Mouse (Mus musculus): ENCODE data around the gene Tbl1x. TPM values are rescaled to one million over a fixed set of nuclear protein-coding genes. Genes with fewer than 3 reads are reported as not detected.

Gene Tbl1x
- total and polyA plus RNA-seq, 3 experiments = 22.0 to 65.2 (median 27.0) TPM

DNA sequence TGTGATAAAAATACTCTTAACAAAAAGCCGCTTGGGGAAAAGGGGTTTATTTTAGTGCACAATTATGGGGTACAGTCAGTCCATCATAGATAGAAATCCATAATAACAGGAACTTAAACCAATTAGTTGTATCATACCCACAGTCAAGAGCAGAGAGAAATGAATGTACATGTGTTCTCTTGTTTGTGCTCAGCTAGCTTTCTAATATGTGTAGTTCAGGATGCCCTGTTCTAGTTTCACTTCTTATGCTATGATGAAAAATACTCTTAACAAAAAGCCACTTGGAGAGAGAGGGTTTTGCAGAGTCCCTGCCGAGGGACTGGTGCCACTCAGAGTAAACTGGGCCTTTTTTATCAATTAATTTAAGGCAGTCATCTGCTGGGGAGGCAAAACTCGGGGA, 101.1 kb downstream of the Tbl1x start:
- in situ Hi-C loops (cut with MboI; ENCODE audit: low pct_ligation_motif_present, low pct_unique_long_range_greater_than_20kb, low sequenced_read_pairs) (no loop called here), dilution Hi-C loops (cut with MboI; ENCODE audit: extremely low pct_ligation_motif_present, extremely low pct_unique_long_range_greater_than_20kb, low sequenced_read_pairs) (no loop called here)
- Histone ChIP-seq H3K9ac (ENCODE audit: insufficient read depth, low read depth) (no peak overlapping the region), H3K4me3 (replicated peaks in 1 of 3; ENCODE audit: low read depth in 2 of 3, low read length in 2 of 3, poor library complexity in 1 of 3) (no peak overlapping the region), H3K36me3 (replicated peaks in 1 of 2; ENCODE audit: control insufficient read depth in 1 of 2, insufficient read depth in 1 of 2, low read length in 1 of 2) (no peaks in the 10 kb centered on the region), H3K9me3 (replicated peaks; ENCODE audit: low read length) (no peaks in the 10 kb centered on the region), H3K4me2 (ENCODE audit: insufficient read depth, low read depth, poor library complexity, severe bottlenecking) (no peak overlapping the region), H3K79me2 (replicated peaks; ENCODE audit: control insufficient read depth, extremely low read depth, insufficient read depth, poor library complexity, severe bottlenecking) (0 out of 2 replicates have a peak, but pooled peaks cover 2% of the 10 kb centered on the region), H3K27ac (ENCODE audit: insufficient read depth, low read depth) (no peak overlapping the region), H3K27me3 (replicated peaks) (no peaks in the 10 kb centered on the region), H3K4me1 (ENCODE audit: control insufficient read depth in 1 of 2, insufficient read depth in 2 of 2) (peaks cover 3 to 27% of the 10 kb centered on the region in 2 experiments; a peak in 2 of 4 replicates)
- peak; percentile 17 for DNase-seq (ENCODE audit: extremely low read depth)
- TF ChIP-seq IRF4 (IDR thresholded peaks at IDR 0.05; ENCODE audit: low read depth, low read length) = peak; percentile 58
- TF ChIP-seq JUND (conservative IDR thresholded peaks at IDR 0.05; ENCODE audit: low read depth, low read length) = peak; percentile 37; the same call in 1 of the 2 replicates
- TF ChIP-seq EP300 (IDR thresholded peaks at IDR 0.05; ENCODE audit: low read length) = peak; percentile 51
- no peak for TF ChIP-seq ZC3H11A (IDR thresholded peaks at IDR 0.05; ENCODE audit: low read depth, low read length)

GRCm38 (mm10) chrX:77613041-77613440, 102.2 kb downstream of the Tbl1x start:
- Histone ChIP-seq H3K79me2 (replicated peaks; ENCODE audit: control insufficient read depth, extremely low read depth, insufficient read depth, poor library complexity, severe bottlenecking) (peaks cover 2% of the 10 kb centered on the region; the same call in 1 of the 2 replicates), H3K9me3 (replicated peaks; ENCODE audit: low read length) (no peaks in the 10 kb centered on the region), H3K9ac (ENCODE audit: insufficient read depth, low read depth) (no peak overlapping the region), H3K27me3 (replicated peaks) (no peaks in the 10 kb centered on the region), H3K4me3 (replicated peaks in 1 of 3; ENCODE audit: low read depth in 2 of 3, low read length in 2 of 3, poor library complexity in 1 of 3) (no peak overlapping the region), H3K4me1 (ENCODE audit: control insufficient read depth in 1 of 2, insufficient read depth in 2 of 2) (peaks cover 3 to 27% of the 10 kb centered on the region in 2 experiments; a peak in 2 of 4 replicates), H3K4me2 (ENCODE audit: insufficient read depth, low read depth, poor library complexity, severe bottlenecking) (no peak overlapping the region), H3K36me3 (replicated peaks in 1 of 2; ENCODE audit: control insufficient read depth in 1 of 2, insufficient read depth in 1 of 2, low read length in 1 of 2) (no peaks in the 10 kb centered on the region), H3K27ac (ENCODE audit: insufficient read depth, low read depth) (no peak overlapping the region)
- dilution Hi-C loops (cut with MboI; ENCODE audit: extremely low pct_ligation_motif_present, extremely low pct_unique_long_range_greater_than_20kb, low sequenced_read_pairs) (no loop called here), in situ Hi-C loops (cut with MboI; ENCODE audit: low pct_ligation_motif_present, low pct_unique_long_range_greater_than_20kb, low sequenced_read_pairs) (no loop called here)
- no peak for TF ChIP-seq USF2 (conservative IDR thresholded peaks at IDR 0.05; ENCODE audit: low read depth, low read length)
- no peak for TF ChIP-seq JUN (IDR thresholded peaks at IDR 0.05; ENCODE audit: insufficient read depth, low read depth, low read length)
- TF ChIP-seq KAT2A (IDR thresholded peaks at IDR 0.05; ENCODE audit: insufficient replicate concordance, low read length) = no peak
- TF ChIP-seq MYC (IDR thresholded peaks at IDR 0.05; ENCODE audit: low read depth, low read length) = no peak
- no peak for DNase-seq (ENCODE audit: extremely low read depth)

DNA sequence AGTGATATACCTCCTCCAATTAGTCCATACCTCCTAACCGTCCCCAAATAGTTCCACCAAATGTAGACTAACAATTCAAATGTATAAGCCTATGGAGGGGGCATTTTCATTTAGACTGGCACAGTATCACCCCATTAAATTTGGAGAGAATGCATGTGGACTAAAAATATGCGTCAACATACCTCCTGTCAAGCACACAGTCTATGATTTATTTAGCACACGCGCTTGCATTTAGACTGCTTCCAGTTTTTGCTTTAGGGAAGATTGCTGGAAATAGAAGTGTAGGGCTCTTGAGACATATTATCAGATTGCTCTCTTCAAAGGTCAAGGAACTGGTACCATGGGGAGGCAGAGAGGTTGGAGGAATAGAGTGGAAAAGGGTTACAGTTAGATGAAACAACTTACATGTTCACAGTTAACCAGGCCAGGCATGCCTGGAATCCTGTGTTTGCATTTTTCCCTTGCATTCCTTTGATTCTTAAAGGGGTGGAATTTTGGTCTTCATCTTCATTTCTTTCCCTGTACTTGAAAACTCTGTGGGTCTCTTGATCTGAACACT, 105.0 kb downstream of the Tbl1x start:
- no peak for TF ChIP-seq MAX (IDR thresholded peaks at IDR 0.05; ENCODE audit: low read length)
- no peak for TF ChIP-seq SIN3A (IDR thresholded peaks at IDR 0.05; ENCODE audit: low read length)
- TF ChIP-seq ELF1 (IDR thresholded peaks at IDR 0.05; ENCODE audit: low read depth, low read length) = no peak
- no peak for TF ChIP-seq BHLHE40 (IDR thresholded peaks at IDR 0.05; ENCODE audit: low read depth, low read length)
- no peak for TF ChIP-seq JUND (conservative IDR thresholded peaks at IDR 0.05; ENCODE audit: low read depth, low read length)
- TF ChIP-seq UBTF (IDR thresholded peaks at IDR 0.05; ENCODE audit: low read depth, low read length) = no peak
- TF ChIP-seq RAD21 (IDR thresholded peaks at IDR 0.05; ENCODE audit: low read depth, low read length) = no peak
- no peak for TF ChIP-seq SMC3 (IDR thresholded peaks at IDR 0.05; ENCODE audit: low read depth, low read length)
- no peak for TF ChIP-seq PAX5 (IDR thresholded peaks at IDR 0.05; ENCODE audit: low read length)
- TF ChIP-seq ZMIZ1 (IDR thresholded peaks at IDR 0.05; ENCODE audit: low read depth, low read length) = no peak
- TF ChIP-seq TCF12 (IDR thresholded peaks at IDR 0.05; ENCODE audit: low read depth, low read length) = no peak
- TF ChIP-seq MAZ (IDR thresholded peaks at IDR 0.05; ENCODE audit: low read depth, low read length) = no peak
- no peak for TF ChIP-seq NELFE (IDR thresholded peaks at IDR 0.05; ENCODE audit: low read depth, low read length)
- TF ChIP-seq ZNF384 (IDR thresholded peaks at IDR 0.05; ENCODE audit: low read depth, low read length) = no peak
- Histone ChIP-seq H3K27ac (ENCODE audit: insufficient read depth, low read depth) (no peak overlapping the region), H3K79me2 (replicated peaks; ENCODE audit: control insufficient read depth, extremely low read depth, insufficient read depth, poor library complexity, severe bottlenecking) (peaks cover 2% of the 10 kb centered on the region; the same call in 1 of the 2 replicates), H3K4me1 (ENCODE audit: control insufficient read depth in 1 of 2, insufficient read depth in 2 of 2) (peaks cover 3 to 21% of the 10 kb centered on the region in 2 experiments; a peak in 2 of 4 replicates), H3K4me2 (ENCODE audit: insufficient read depth, low read depth, poor library complexity, severe bottlenecking) (no peak overlapping the region), H3K4me3 (replicated peaks in 1 of 3; ENCODE audit: low read depth in 2 of 3, low read length in 2 of 3, poor library complexity in 1 of 3) (no peak overlapping the region), H3K9me3 (replicated peaks; ENCODE audit: low read length) (no peaks in the 10 kb centered on the region), H3K27me3 (replicated peaks) (no peaks in the 10 kb centered on the region), H3K36me3 (replicated peaks in 1 of 2; ENCODE audit: control insufficient read depth in 1 of 2, insufficient read depth in 1 of 2, low read length in 1 of 2) (no peaks in the 10 kb centered on the region), H3K9ac (ENCODE audit: insufficient read depth, low read depth) (no peak overlapping the region)
- in situ Hi-C loops (cut with MboI; ENCODE audit: low pct_ligation_motif_present, low pct_unique_long_range_greater_than_20kb, low sequenced_read_pairs) (no loop called here), dilution Hi-C loops (cut with MboI; ENCODE audit: extremely low pct_ligation_motif_present, extremely low pct_unique_long_range_greater_than_20kb, low sequenced_read_pairs) (no loop called here)
- no peak for DNase-seq (ENCODE audit: extremely low read depth)
